8 mouse cellular contexts compared by ENCODE assay signal in genomic region chr5:53948606-53949266, GRCm38 (mm10). TPM values are rescaled to one million over a fixed set of nuclear protein-coding genes. Genes with fewer than 3 reads are reported as not detected.
DNase-seq lines count a peak whose midpoint lies in the region; ATAC-seq and TF ChIP-seq lines count a peak whose summit lies in the region.

No protein-coding gene starts in this region.

- H3K4me1 ChIP-seq in liver, embryonic 11.5 days (replicated peaks; ENCODE audit: control insufficient read depth, insufficient read depth, low read length): no peaks in the 10 kb centered on the region; the same call in 1 of the 2 replicates

- no peak overlapping the region for H3K9ac ChIP-seq in liver, embryonic 11.5 days (ENCODE audit: low read depth, low read length)

- peak; percentile 15; the same call in 1 of the 2 replicates for ATAC-seq in liver, embryonic 11.5 days (replicated peaks; ENCODE audit: low FRiP score)

- H3K36me3 ChIP-seq in liver, embryonic 11.5 days (ENCODE audit: control insufficient read depth, insufficient read depth, low read length): no peaks in the 10 kb centered on the region

- DNase-seq in left cerebral cortex, adult 2 months (ENCODE audit: extremely low spot score in 1 of 2, low spot score in 2 of 2): no peak
- no peak for DNase-seq in left cerebral cortex, postnatal 25 days (ENCODE audit: low spot score in 2 of 2)
- DNase-seq in heart, postnatal 10 days: peak; percentile 73 to 77
- DNase-seq in liver, embryonic 11.5 days (ENCODE audit: low spot score): no peak
- DNase-seq in yolk sac, embryonic 10.5 days (ENCODE audit: low spot score): peak; percentile 32
- no peak for DNase-seq in ovary, postnatal 14 days (ENCODE audit: low spot score)
- DNase-seq in cerebellum, postnatal 14 days: no peak
- no peak for DNase-seq in urinary bladder, postnatal 14 days (ENCODE audit: low spot score)

- peak overlapping the region; percentile 53 for H3K27ac ChIP-seq in left cerebral cortex, adult 2 months
- no peak overlapping the region for H3K27ac ChIP-seq in liver, embryonic 11.5 days (ENCODE audit: low read depth, low read length)

- 49% methylated on average over 8 of the region's 8 CpGs for WGBS in liver, embryonic 11.5 days

- H3K4me2 ChIP-seq in liver, embryonic 11.5 days: no peak overlapping the region

- H3K27me3 ChIP-seq in liver, embryonic 11.5 days (replicated peaks; ENCODE audit: control insufficient read depth, insufficient read depth, low read length): no peaks in the 10 kb centered on the region

- H3K4me3 ChIP-seq in left cerebral cortex, adult 2 months: no peak overlapping the region
- no peak overlapping the region for H3K4me3 ChIP-seq in liver, embryonic 11.5 days (ENCODE audit: low read depth, low read length)

- H3K9me3 ChIP-seq in liver, embryonic 11.5 days (ENCODE audit: control insufficient read depth, low read length): no peaks in the 10 kb centered on the region

- intact Hi-C loops in left cerebral cortex, adult 2 months (cut with DNase I): no loop called here
- intact Hi-C loops in left cerebral cortex, postnatal 25 days (cut with DNase I): no loop called here
- intact Hi-C loops in heart, postnatal 10 days (cut with DNase I): loop anchor here (1.0 to 2.0 kb wide), 2 partner anchors 14 to 76 kb away; no protein-coding TSS in a partner anchor

- no peak for TF ChIP-seq CTCF in left cerebral cortex, adult 2 months (IDR thresholded peaks at IDR 0.05)

RNA-seq across cellular contexts. Expression of gene Stim2, which starts 49.6 kb away (rescaled TPM):
- 10 to 100 TPM; 75.6 to 92.2 TPM for total RNA-seq in left cerebral cortex, adult 2 months (2021)
- total RNA-seq in left cerebral cortex, postnatal 25 days (2021): 10 to 100 TPM; 69.1 to 69.9 TPM
- 10 to 100 TPM; 24.8 to 27.2 TPM for total RNA-seq in heart, postnatal 10 days (2021)
- polyA plus RNA-seq in liver, embryonic 11.5 days (2014; fragmentation: Nextera tagmentation; extraction: Ambion mirVana): 12.0 and 13.2 TPM in 2 replicates

Comparison
In these comparisons a context has a peak if more than half of its experiments do, and no peak if none do; other contexts are left out.
1. DNase-seq: peak in heart, postnatal 10 days (2 of 2) and yolk sac, embryonic 10.5 days (single experiment); none in left cerebral cortex, adult 2 months (0 of 2), left cerebral cortex, postnatal 25 days (0 of 2), liver, embryonic 11.5 days (single experiment), ovary, postnatal 14 days (single experiment), cerebellum, postnatal 14 days (0 of 2) and urinary bladder, postnatal 14 days (single experiment).